Mouse (Mus musculus) ES-Bruce4 (cell line): ENCODE data around the gene Trim17. TPM values are rescaled to one million over a fixed set of nuclear protein-coding genes. Genes with fewer than 3 reads are reported as not detected.

Source experiments
- H3K27ac ChIP-seq: 2 replicates; pipeline ENCODE4 v1.5.1; 2012; ENCODE audit warnings: low read length, inconsistent platforms; ENCODE audit not compliant: insufficient read depth
- H3K27me3 ChIP-seq: 2 replicates; pipeline ENCODE4 v1.6.1; 2012; ENCODE audit warnings: mild to moderate bottlenecking, low read length, inconsistent platforms; ENCODE audit not compliant: control insufficient read depth, poor library complexity, insufficient read depth, severe bottlenecking
- H3K36me3 ChIP-seq: 2 replicates; pipeline ENCODE4 v1.6.1; 2012; ENCODE audit warnings: inconsistent platforms, mild to moderate bottlenecking, low read length, moderate library complexity; ENCODE audit not compliant: control insufficient read depth, poor library complexity, insufficient read depth, severe bottlenecking
- H3K4me1 ChIP-seq: one replicate; pipeline ENCODE4 v1.8.1; 2011; ENCODE audit warnings: low read length; ENCODE audit not compliant: control insufficient read depth, insufficient read depth
- H3K4me3 ChIP-seq: 2 replicates; pipeline ENCODE4 v1.5.1; 2011; ENCODE audit warnings: low read depth, mild to moderate bottlenecking, low read length
- H3K9ac ChIP-seq: 2 replicates; pipeline ENCODE4 v1.6.1; 2012; ENCODE audit warnings: low read depth, mild to moderate bottlenecking, inconsistent platforms; ENCODE audit not compliant: poor library complexity, severe bottlenecking
- H3K9me3 ChIP-seq: replicated peaks from 2 replicates; pipeline ENCODE4 v1.6.1; 2012; ENCODE audit warnings: mild to moderate bottlenecking, low read length, inconsistent platforms; ENCODE audit not compliant: control insufficient read depth, poor library complexity, insufficient read depth, severe bottlenecking
- CTCF ChIP-seq: IDR thresholded peaks from one replicate; pipeline ENCODE4 v1.8.1; 2011; ENCODE audit warnings: low read depth, low read length
- EP300 ChIP-seq: IDR thresholded peaks from 2 replicates; pipeline ENCODE4 v1.6.1; 2011; ENCODE audit warnings: low read depth, low read length; ENCODE audit not compliant: insufficient read depth
- POLR2A ChIP-seq: IDR thresholded peaks from one replicate; pipeline ENCODE4 v1.8.1; 2011; ENCODE audit warnings: low read length; ENCODE audit not compliant: insufficient read depth
- polyA plus RNA-seq: library from polyadenylated mRNA; stranded (reverse); fragments of >200 nt; gene quantifications from 2 replicates; pipeline ENCODE4 v1.2.4, GENCODE M21; 2011; ENCODE audit warnings: low read depth; ENCODE audit not compliant: missing spikeins, insufficient read depth, insufficient read length

Gene Trim17
- polyA plus RNA-seq, 1 experiment, result not detected

GRCm38 (mm10) chr11:58981541-58982447 lies 27.3 kb downstream of the Trim17 start:
- Histone ChIP-seq H3K4me1 (no peaks in the 10 kb centered on the region), H3K36me3 (peaks cover 37% of the 10 kb centered on the region), H3K4me3 (no peak overlapping the region), H3K27ac (no peak overlapping the region), H3K9me3 (no peaks in the 10 kb centered on the region), H3K27me3 (no peaks in the 10 kb centered on the region), H3K9ac (no peak overlapping the region)
- TF ChIP-seq CTCF (peak; percentile 63), POLR2A (no peak)

GRCm38 (mm10) chr11:58982471-58983097 lies 28.1 kb downstream of the Trim17 start:
- Histone ChIP-seq H3K4me3 (no peak overlapping the region), H3K36me3 (peaks cover 45% of the 10 kb centered on the region), H3K27ac (no peak overlapping the region), H3K27me3 (no peaks in the 10 kb centered on the region), H3K9me3 (no peaks in the 10 kb centered on the region), H3K4me1 (no peaks in the 10 kb centered on the region), H3K9ac (no peak overlapping the region)
- no peak for TF ChIP-seq EP300
- no peak for TF ChIP-seq CTCF
- TF ChIP-seq POLR2A, result no peak

- H3K27ac ChIP-seq, result no peak overlapping the region
- H3K9me3 ChIP-seq, result no peaks in the 10 kb centered on the region
- no peaks in the 10 kb centered on the region for H3K4me1 ChIP-seq
- H3K4me3 ChIP-seq, result no peak overlapping the region
- H3K9ac ChIP-seq, result no peak overlapping the region
- H3K36me3 ChIP-seq, result peaks cover 47% of the 10 kb centered on the region
- TF ChIP-seq POLR2A (no peak), CTCF (no peak), EP300 (no peak)
- H3K27me3 ChIP-seq, result no peaks in the 10 kb centered on the region
Observed at GRCm38 (mm10) chr11:58983691-58984341, 29.3 kb downstream of the Trim17 start.

GRCm38 (mm10) chr11:58984657-58985056 lies 30.2 kb downstream of the Trim17 start:
- TF ChIP-seq POLR2A, result no peak
- TF ChIP-seq EP300, result no peak
- no peak for TF ChIP-seq CTCF
- Histone ChIP-seq H3K27ac (no peak overlapping the region), H3K9me3 (no peaks in the 10 kb centered on the region), H3K4me1 (no peaks in the 10 kb centered on the region), H3K9ac (no peak overlapping the region), H3K27me3 (no peaks in the 10 kb centered on the region), H3K36me3 (peaks cover 48% of the 10 kb centered on the region), H3K4me3 (no peak overlapping the region)

GRCm38 (mm10) chr11:58985299-58985917 lies 30.9 kb downstream of the Trim17 start:
- Histone ChIP-seq H3K36me3 (peaks cover 48% of the 10 kb centered on the region), H3K9ac (no peak overlapping the region), H3K27ac (no peak overlapping the region), H3K4me1 (no peaks in the 10 kb centered on the region), H3K9me3 (no peaks in the 10 kb centered on the region), H3K27me3 (no peaks in the 10 kb centered on the region), H3K4me3 (no peak overlapping the region)
- TF ChIP-seq CTCF (no peak), POLR2A (no peak), EP300 (no peak)
